Mouse (Mus musculus): ENCODE results near the gene Commd1. TPM values are rescaled to one million over a fixed set of nuclear protein-coding genes. Genes with fewer than 3 reads are reported as not detected.

The Commd1 gene
- 100 to 1,000 TPM in 1 of 2 experiments, 10 to 100 TPM in 1; 95.9 to 117 TPM for polyA plus RNA-seq (2017; shearing (Covaris generic))

DNA sequence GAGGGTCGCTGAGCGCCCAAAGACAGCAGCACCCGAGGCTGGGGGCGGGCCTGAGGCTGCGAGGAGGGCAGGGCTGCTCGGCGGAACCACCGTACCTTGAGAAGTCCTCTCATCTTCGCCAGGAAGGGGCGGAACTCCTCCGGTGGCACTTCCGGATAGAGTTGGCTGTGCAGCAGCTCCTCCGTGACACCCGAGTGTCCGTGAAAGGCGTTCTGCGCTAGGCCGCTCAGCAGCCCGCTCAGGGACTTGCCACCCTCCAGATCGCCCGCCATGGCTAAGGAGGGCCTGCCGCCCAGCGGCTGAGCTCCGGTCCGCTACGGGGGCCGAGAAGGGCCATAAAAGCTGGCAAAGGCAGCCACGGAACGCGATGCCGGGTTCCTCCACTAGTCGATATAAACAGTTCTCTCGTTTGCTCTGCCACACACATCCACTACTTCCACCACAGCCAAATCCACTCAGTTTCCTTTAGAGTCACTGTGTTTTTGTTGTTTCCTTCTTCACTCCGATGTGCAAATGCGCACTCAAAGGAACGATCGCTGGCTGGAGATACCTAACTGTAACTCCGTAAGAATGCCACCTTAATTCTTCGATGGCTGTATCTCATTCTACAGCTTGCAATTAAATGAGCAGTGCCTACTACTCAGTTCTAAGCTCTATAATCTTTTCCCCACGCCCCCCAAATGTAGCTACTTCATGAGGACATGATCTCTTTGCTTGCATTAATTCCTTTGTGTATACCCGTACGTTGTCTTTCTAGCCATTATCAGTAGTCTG is at the start of gene Commd1, which contains the start of gene Gm28048:
Gene Commd1, minus strand, starts transcription at position 399 of the 774 bp plus-strand sequence.
Gene Gm28048, minus strand, starts transcription at position 107 of the 774 bp plus-strand sequence.
- peak; percentile 95 for ATAC-seq

DNA sequence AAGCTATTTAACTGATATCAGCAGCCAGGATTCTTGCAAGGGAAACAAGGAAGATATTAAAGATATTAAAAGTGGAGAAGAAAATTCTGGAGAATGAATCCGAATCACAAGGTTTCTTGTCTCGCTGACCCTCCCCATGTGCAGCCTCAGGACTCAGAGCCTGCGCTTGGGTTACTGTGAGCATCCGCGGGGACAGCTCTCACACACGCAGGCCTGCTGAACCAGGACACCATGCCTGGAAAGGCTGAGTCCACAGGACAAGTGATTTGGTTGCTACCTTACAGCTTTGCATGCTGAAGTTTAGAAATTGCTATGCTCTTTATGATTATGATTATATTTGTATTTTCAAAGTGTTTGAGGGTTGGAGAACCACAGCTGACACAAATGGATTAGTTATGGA is 47.2 kb upstream of the Commd1 start:
- no peak for ATAC-seq

DNA sequence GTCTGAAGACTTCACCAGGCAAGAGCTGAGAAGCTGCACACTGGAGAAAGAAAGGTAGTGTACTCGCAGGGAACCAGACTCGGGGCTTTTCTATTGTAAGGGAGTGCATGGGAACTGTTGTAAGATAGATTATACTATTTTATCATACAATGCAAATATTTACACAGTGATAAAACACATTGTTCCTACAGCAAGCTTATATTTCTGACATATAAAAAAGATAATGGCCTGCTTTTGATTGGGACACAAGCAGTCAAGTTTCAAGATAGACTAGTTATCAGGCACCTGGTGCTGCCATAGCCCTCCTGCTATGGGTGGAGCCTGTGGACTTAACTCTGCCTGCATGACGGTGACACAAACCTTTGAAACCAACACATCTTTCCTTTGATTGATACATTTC is 46.8 kb upstream of the Commd1 start:
- ATAC-seq, result no peak

DNA sequence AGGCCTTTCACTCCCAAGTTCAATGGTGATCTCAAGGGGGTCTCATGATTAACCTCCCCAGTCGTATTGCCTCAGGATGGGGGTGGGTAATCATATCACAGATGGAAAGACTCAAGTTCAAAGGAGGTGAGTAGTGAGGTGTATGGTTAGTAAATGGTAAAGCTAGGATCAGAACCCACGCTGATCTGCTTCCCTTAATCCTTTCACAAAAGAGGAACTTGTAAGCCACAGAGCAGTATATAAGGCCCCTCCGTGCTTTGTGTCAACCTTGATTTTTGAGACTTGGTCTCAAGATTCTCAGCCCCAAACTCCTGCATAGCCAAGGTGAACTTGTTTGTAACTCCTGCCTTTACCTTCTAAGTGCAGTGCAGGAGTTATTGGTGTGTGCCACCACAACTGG is 42.0 kb upstream of the Commd1 start:
- no peak for ATAC-seq

DNA sequence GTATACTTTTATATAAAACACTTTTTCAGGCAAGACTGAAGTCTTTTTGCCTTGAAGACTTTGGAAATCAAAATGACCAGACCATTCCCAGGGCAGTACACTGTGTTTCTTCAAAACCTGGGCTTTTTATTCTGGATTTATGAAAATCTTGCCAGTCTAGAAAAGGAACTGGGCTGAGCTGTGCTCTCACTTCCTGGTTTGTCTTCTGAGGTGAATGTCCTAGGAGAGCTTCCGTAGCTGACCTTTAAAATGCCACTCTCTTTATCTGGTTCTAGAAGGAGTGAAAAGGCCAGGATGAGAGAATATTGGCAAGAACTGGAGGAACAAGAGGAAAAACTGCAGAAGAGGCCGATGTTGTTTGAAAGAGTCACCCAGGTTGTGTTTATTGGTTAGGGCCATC is 41.0 kb upstream of the Commd1 start:
- no peak for ATAC-seq

DNA sequence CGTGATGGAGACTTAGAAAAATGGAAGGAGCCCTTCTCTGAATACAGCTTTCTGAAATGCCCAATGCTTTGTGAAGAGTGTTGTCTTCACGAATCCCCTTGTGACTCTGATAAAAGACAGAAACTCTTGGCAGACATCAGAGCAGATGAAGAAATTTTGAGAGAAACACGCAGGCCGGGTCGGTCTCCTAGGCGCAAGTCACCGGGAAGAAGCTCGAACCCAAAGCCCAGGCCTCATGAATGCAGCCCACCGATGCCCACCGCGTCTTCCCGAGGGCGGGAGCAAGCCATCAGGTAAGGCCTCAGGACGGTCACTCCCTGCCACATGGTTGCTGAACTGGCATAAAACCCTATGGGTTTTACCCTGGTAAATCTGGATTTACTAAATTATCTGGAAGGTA is 38.7 kb upstream of the Commd1 start:
- no peak for ATAC-seq

DNA sequence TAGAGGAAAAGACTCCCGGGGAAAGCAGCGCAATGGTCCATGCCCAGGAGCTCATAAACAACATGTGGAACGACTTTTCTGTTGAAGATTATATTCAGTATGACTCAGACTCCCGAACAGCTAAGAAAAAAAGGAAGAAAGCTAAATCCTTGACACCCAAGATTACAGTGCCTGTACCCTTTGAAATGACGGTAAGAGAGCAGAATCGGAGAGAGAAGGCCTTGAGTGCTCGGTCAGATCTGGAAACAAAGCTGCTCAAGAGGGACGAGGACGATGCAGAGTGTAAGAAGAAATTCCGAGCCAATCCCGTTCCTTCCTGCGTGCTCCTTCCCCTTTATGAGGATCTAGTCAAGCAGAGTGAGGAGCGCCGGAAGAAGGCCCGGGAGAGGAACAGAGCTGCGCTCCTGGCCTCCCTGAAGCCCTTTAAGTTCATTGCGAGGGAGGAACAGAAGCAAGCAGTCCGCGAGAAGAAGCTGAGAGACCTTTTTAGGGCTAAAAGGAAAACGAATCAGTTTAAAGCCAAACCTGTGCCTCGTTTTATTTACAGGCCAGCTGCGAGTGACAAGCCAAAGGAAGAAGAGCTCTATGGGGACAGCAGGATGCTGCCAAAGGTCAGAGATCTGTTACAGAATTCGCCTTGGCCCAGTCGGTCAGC is 38.1 kb upstream of the Commd1 start:
- no peak for ATAC-seq

DNA sequence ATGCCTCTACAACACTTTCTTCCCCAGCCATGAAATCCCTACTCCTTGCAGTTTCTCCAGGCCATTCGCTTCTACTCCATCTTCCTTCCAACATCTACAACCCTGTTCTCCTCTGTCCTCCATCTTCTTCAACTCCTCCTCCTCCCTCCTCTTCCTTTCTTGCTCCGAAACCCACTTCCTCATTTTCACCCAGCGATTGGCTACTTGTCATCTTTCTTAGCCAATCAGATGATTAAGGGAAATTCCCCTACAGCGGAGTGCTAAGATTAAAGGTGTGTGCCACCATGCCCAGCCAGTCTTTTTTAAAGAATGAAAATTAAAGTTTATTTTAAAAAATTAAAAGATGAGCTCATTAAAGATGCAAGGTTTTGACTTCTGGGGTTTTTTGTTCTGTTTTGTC is 35.8 kb upstream of the Commd1 start:
- ATAC-seq, result no peak

DNA sequence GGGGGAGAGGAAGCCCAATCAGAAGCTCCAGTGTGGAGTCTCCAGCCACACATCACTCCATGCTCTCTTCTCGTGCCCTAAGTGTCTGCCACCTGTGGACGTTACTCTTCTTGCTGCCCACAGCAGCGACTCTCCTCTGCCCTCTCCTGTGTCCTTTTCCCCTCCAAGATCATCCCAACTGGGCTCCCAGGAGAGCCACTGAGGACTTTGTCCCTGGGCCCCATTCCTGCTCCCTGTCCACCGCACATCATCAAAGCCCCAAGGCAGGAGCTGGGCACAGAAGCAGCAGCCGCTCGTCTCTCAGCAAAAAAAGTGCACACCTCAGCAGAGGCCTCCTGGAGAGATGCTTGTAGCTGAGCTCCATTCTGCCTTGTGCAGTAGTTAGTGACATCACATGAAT is 32.8 kb upstream of the Commd1 start:
- no peak for ATAC-seq

DNA sequence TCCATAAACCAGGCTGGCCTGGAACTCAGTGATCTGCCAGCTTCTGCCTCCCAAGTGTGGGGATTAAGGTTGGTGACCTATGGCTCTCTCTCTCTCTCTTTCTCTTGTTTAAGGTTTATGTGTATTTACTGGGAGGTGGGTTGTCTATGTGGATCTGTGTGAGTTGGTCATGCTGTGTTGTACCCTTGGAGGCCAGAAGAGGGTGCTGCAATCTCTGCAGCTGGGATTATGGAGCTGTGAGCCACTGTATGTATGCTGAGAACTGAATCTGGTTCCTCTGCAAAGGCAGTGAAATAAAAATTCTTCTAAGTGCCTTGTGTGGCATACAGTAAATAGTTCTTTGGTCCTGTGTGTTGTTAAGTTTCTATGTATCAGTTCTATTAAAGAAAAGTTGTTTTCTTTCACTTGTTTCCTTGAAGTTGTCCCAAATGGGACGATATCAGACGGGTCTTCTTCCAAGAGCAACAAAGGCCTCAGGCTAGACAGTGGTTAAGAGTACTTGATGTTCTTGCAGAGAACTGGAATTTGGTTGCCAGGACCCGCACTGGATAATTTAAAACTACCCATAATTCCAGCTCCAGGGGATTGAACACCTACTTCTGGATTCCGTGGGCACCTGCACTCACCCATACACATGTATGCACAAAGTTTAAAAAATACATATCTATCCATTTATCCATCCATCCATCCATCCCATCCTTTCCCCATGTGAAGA is 31.6 kb upstream of the Commd1 start:
- ATAC-seq, result no peak

DNA sequence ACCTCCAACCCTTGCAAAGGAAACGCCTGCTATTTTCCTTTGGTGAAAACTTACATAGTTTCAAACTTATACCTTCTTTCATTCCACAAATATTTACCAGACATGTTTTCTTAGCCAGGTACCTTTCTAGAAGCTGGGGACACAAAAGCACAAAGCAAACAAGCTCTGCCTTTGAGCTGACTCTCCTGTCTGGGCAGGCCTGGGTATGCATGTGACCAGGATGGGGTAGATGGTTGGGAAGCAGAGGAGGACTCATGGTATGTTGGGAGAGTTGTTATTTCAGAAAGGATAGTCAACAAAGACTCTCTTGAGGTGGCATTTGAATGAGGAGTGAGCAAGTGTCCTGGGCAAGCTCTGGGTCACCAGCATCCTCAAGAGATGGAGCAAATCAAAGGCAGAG is 30.9 kb upstream of the Commd1 start:
- ATAC-seq, result no peak

DNA sequence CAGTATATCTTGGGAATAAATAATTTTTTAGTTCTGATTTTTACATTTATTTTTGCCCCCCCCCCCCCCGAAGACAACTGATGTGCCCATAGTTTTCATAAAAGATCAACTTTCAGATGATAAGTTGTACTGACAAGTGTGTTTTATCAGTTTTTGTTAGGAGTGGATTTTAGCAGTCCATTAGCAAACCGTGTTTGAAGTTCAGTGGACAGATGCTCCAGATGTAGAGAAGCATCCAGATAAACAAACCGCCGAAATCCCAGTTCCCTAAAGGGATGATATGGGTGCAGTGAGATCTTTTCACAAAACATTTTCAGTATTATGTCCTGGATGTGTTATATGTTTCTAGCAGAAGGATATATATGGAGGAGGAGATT is 26.6 kb upstream of the Commd1 start:
- no peak for ATAC-seq

DNA sequence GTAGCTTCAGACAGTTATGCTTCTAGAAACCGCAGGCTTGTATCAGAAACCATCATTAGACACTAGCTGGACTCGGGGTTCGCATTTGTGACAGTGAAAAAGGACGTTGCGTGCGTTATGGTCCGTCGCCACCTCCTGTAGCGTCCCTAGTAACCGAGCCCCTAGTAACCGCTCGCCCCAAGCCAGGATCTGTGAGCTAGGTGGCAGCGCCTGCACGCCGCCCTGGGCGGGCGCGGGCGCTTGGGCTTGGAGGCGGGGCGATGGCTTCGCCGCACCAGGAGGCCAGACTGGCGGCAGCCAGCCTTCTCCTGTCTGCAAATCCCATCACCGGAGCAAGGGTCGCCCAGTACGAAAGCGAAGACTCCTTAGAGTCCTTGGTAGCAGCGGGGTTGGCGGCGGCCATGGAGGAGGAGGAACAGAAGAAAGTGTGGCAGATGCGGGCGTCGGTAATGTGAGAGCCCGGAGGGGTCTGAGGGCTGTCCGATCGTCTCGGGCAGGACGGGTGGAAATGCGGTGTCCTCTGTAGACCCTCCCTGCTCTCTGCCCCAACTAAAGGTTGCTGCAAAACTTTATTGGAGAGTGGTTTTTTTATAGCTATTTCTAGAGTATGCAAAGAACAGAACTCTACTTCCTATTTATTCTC is 26.1 kb upstream of the Commd1 start:
- ATAC-seq, result peak; percentile 70

DNA sequence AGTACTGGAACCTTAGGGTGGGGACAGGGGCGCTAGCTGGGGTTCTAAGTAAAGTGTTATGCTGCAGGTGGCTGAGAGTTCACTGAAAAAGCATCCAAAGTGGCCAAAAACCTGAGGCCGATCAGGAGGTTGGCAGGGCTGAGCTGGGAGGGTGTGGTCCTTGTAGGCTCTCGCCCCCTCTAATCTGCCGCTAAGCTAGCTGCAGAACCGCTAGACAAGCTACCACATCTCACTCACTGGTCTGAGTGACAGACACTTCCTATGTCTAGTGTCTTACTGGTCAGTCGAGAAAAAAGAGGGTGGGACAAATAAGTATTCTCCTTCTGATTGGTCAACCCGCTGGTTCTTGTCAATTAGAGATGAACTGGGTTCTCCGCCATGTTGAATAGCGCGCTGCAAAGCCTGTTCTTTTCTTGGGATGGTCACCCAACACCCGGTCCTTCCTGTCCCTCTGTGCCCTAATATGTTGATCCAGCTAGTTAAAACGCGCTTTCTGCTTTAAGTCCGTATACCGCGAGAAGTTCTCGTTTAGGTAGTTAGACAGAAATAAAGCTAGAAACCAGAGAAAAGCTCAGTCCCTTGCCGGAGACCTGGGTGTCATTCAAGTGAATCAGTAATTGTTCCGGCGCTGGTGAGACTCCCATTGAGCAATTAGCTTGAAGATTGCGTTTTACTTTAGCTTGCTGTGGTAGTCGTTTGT is 25.4 kb upstream of the Commd1 start, which contains the start of gene Fam161a:
Gene Fam161a, plus strand, starts transcription at position 51 of the 700 bp plus-strand sequence.
- peak; percentile 95 for ATAC-seq

DNA sequence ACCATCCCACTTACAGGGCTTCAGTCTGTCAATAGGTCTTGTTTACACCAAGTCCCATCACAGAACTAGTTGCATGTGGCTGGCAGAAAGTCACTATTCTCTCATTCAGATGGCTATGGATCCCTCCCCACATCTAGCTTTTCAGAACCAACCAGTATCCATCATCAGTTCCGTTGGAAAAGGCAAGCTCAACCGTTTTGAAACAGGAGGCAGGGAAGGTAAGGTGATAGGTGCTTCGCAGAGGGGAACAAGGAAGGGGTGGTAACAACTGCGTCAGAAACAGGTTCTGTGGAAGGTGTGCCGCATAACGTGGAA is 24.9 kb upstream of the Commd1 start:
- peak; percentile 24 for ATAC-seq

DNA sequence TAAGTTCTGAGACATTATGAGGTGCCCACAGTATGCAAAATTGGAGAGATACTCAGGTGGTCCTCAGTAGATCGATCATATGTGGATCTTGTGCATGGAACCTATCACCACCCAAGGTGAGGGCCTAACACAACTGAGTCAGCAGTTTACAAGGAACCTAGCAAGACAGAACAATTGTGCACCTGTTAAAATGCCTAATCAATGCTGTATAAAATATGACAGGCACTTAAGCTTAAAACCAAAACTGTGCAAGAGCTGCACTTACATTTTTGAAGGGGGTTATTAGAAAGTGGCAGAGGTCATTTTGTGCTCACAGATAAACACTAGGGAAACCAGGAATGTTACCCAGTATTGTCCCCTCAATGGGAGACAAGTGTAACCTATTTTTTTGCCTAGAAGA is 23.1 kb upstream of the Commd1 start:
- no peak for ATAC-seq

DNA sequence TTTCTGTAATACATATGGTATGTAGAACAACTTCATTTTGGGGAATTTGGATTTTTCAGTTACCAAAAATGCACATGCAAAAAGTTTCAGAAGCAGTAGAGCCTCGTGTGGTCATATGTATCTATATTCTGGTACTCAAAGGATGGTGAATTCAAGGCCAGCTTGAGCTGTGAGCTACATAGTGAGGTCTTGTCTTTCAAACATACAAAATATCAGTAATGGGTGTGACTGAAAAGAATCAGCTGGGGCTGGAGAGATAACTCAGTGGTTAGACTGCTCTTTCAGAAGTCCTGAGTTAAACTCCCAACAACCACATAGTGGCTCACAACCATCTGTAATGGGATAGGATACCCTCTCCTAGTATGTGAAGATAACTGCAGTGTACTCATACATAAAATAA is 16.1 kb upstream of the Commd1 start:
- no peak for ATAC-seq

DNA sequence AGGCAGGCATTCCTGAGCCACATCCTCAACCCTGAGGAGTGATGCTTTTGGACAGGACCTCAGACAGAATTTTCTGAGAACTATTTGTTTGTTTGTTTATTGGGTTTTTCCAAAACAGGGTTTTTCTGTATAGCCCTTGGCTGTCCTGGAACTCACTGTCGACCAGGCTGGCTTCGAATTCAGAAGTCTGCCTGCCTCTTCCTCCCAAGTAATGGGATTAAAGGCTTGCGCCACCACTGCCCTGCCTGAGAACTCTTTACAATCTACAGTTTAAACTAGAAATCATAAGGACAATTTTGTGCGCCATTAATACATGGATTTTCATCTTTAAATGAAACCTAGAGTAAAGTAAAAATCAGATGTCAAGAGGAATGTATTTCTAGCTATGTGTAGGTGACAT is 13.3 kb upstream of the Commd1 start:
- ATAC-seq, result no peak

DNA sequence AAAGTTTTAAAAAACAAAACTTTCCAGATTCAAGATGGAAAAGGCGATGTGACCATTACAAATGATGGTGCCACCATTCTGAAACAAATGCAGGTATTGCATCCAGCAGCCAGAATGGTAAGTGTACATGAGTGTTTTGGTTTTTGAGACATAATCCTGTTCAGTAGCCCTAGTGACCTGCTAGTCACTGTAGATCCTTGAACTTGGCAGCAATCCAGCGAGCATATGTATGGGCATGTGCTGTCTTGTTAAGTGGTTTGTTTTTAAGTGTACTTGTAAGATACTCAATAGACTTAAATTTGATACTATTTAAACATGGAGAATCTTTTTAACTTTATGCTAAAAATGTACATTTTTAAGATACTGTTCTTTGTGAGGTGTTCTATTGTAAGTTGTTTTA is 12.1 kb upstream of the Commd1 start:
- no peak for ATAC-seq

DNA sequence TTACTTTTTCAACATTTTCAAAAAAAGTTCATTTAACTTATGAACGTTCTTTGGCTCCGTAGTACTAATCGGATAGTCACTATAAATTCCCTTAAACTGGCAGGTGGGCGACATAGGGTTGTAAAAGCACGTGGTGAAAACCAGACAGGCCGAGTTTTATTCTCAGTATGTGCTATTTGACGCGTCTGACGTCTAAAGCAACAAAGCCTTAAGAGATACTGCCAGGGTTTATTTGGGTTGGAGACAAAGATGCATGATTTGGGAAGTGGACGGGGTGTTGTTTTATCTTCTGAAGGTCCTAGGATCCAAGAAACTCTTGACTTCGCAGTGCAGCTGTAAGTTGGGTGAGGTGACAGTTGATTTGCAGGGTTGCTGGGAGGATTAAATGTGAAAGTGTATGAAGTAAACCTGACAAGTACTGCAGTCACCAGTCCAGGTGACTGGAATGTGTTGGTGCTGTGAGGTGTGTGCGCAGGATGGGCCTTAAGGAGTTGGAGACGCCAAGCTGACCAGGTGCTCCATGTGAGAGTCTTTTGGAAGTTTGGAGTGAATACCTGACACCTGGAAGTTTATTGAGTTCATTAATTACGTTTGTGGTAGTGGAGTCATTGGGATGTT is 9.1 kb upstream of the Commd1 start:
- no peak for ATAC-seq

DNA sequence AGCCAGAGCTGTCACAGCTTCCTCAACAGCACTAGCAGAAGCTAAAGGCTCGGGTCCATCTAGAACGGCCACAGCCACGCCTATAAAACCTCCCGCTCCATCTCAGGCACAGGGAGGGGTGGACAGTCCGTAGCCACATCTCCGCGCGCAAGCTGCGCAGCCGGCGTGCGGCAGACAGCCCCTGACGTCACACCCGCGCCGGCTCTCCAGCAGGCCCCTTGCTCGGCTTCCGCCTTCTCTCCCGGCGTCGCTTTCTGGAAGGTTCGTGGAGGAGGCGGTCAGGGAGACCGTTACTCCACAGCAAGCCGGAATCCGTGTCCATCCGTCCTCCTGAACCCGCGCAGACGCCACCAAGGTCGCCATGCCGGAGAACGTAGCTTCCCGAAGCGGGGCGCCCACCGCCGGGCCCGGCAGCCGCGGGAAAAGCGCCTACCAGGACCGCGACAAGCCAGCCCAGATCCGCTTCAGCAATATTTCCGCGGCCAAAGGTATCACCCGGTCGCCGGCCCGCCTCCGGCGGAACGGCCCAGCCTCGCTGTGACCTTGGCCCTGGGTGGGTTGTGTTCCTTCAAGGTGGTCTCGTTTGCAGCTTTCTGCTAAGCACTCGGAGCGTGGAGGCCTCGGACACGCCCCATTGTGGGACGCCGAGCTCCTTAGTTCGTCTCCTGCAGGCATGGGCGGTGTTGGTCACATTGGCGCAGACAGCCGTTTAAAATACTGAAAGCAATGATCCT is 8.4 kb upstream of the Commd1 start, which contains the start of gene Cct4:
Gene Cct4, plus strand, starts transcription at position 127 of the 734 bp plus-strand sequence.
- ATAC-seq, result peak; percentile 85

Measured in activated CD4-positive, CD25-positive, alpha-beta regulatory T cell, adult 4 months (primary cell).